Mouse (Mus musculus) neural tube, embryonic 14.5 days (tissue): ENCODE measurements around the gene Apbb2. TPM values are rescaled to one million over a fixed set of nuclear protein-coding genes. Genes with fewer than 3 reads are reported as not detected.

ENCODE experiments used
- ATAC-seq: fragments of 200-750 bp; cut with Nextera tagmentation; 2 replicates; pipeline ENCODE4 v1.8.0; 2017; ENCODE audit warnings: low read depth, mild to moderate bottlenecking, moderate TSS enrichment, moderate library complexity
- H3K27ac ChIP-seq: fragments of 300-500 bp; sonication (generic); 2 replicates; pipeline ENCODE4 v1.5.1; 2014; ENCODE audit warnings: low read depth, mild to moderate bottlenecking, control low read depth, low read length, moderate library complexity, mixed read lengths
- H3K27me3 ChIP-seq: fragments of 300-500 bp; sonication (generic); 2 replicates; pipeline ENCODE4 v1.6.1; 2014; ENCODE audit warnings: low read length; ENCODE audit not compliant: control insufficient read depth, insufficient read depth
- H3K36me3 ChIP-seq: fragments of 300-500 bp; sonication (generic); 2 replicates; pipeline ENCODE4 v1.6.1; 2014; ENCODE audit warnings: low read length, mixed read lengths; ENCODE audit not compliant: control insufficient read depth, insufficient read depth
- H3K4me1 ChIP-seq: fragments of 300-500 bp; sonication (generic); 2 replicates; pipeline ENCODE4 v1.6.1; 2014; ENCODE audit warnings: low read length; ENCODE audit not compliant: control insufficient read depth, insufficient read depth
- H3K4me2 ChIP-seq: fragments of 300-500 bp; sonication (generic); 2 replicates; pipeline ENCODE4 v1.6.1; 2014; ENCODE audit warnings: mild to moderate bottlenecking, low read depth, low read length, control low read depth
- H3K4me3 ChIP-seq: fragments of 300-500 bp; sonication (generic); 2 replicates; pipeline ENCODE4 v1.5.1; 2014; ENCODE audit warnings: low read depth, low read length, control low read depth, mixed read lengths
- H3K9ac ChIP-seq: fragments of 300-500 bp; sonication (generic); replicated peaks from 2 replicates; pipeline ENCODE4 v1.6.1; 2014; ENCODE audit warnings: low read depth, mild to moderate bottlenecking, control low read depth, low read length, mixed read lengths
- H3K9me3 ChIP-seq: fragments of 300-500 bp; sonication (generic); 2 replicates; pipeline ENCODE4 v1.6.1; 2016; ENCODE audit warnings: low read length; ENCODE audit not compliant: control insufficient read depth
- WGBS: fragments of 180-500 bp; shearing (Covaris S2); extraction: QIAGEN DNeasy Blood & Tissue Kit; methylation state at CpG from one replicate; pipeline ENCODE4 v1.1.7; 2014; 5-methylcytosine and 5-hydroxymethylcytosine counted together
- polyA plus RNA-seq: library from polyadenylated mRNA; unstranded; fragments of >200 nt; fragmentation: Nextera tagmentation; extraction: Ambion mirVana; gene quantifications from 2 replicates; pipeline ENCODE4 v1.2.1, GENCODE M21; 2014

Apbb2 gene
- polyA plus RNA-seq, 1 experiment from 2014 or later, result 132 TPM

- no peak overlapping the region for H3K4me3 ChIP-seq
- no peaks in the 10 kb centered on the region for H3K36me3 ChIP-seq
- H3K4me2 ChIP-seq, result no peak overlapping the region
- no peak overlapping the region for H3K9ac ChIP-seq
- ATAC-seq, result no peak
- no peaks in the 10 kb centered on the region for H3K9me3 ChIP-seq
- peaks cover 25% of the 10 kb centered on the region for H3K4me1 ChIP-seq
- H3K27me3 ChIP-seq, result no peaks in the 10 kb centered on the region
- WGBS, result 92% methylated on average over 10 of the region's 10 CpGs
- no peak overlapping the region for H3K27ac ChIP-seq
These were observed 10.8 kb downstream of the Apbb2 start for GRCm38 (mm10) chr5:66607801-66608200.

GRCm38 (mm10) chr5:66607201-66607600, 11.4 kb downstream of the Apbb2 start:
- no peaks in the 10 kb centered on the region for H3K9me3 ChIP-seq
- no peak overlapping the region for H3K4me2 ChIP-seq
- no peaks in the 10 kb centered on the region for H3K36me3 ChIP-seq
- 90% methylated on average over 4 of the region's 4 CpGs for WGBS
- no peak for ATAC-seq
- H3K27ac ChIP-seq, result no peak overlapping the region
- no peaks in the 10 kb centered on the region for H3K27me3 ChIP-seq
- H3K4me3 ChIP-seq, result no peak overlapping the region
- no peak overlapping the region for H3K9ac ChIP-seq
- peaks cover 25% of the 10 kb centered on the region for H3K4me1 ChIP-seq

GRCm38 (mm10) chr5:66605636-66606035, 12.9 kb downstream of the Apbb2 start:
- H3K4me1 ChIP-seq, result peaks cover 20% of the 10 kb centered on the region
- 95% methylated on average over 11 of the region's 11 CpGs for WGBS
- no peak for ATAC-seq

GRCm38 (mm10) chr5:66604423-66604822, 14.2 kb downstream of the Apbb2 start:
- H3K4me3 ChIP-seq, result no peak overlapping the region
- ATAC-seq, result no peak
- H3K4me2 ChIP-seq, result no peak overlapping the region
- H3K4me1 ChIP-seq, result peaks cover 14% of the 10 kb centered on the region
- H3K27me3 ChIP-seq, result no peaks in the 10 kb centered on the region
- no peak overlapping the region for H3K9ac ChIP-seq
- no peaks in the 10 kb centered on the region for H3K9me3 ChIP-seq
- no peak overlapping the region for H3K27ac ChIP-seq
- WGBS, result 90% methylated on average over 4 of the region's 4 CpGs
- no peaks in the 10 kb centered on the region for H3K36me3 ChIP-seq

More at GRCm38 (mm10) chr5:66605636-66606035, 12.9 kb downstream of the Apbb2 start:
- H3K9ac ChIP-seq, result no peak overlapping the region
- H3K9me3 ChIP-seq, result no peaks in the 10 kb centered on the region
- H3K27me3 ChIP-seq, result no peaks in the 10 kb centered on the region
- no peak overlapping the region for H3K27ac ChIP-seq
- no peak overlapping the region for H3K4me2 ChIP-seq
- no peaks in the 10 kb centered on the region for H3K36me3 ChIP-seq
- H3K4me3 ChIP-seq, result no peak overlapping the region

GRCm38 (mm10) chr5:66603746-66604145, 14.8 kb downstream of the Apbb2 start:
- H3K36me3 ChIP-seq, result no peaks in the 10 kb centered on the region
- H3K27ac ChIP-seq, result no peak overlapping the region
- H3K27me3 ChIP-seq, result no peaks in the 10 kb centered on the region
- ATAC-seq, result no peak
- H3K4me1 ChIP-seq, result peaks cover 10% of the 10 kb centered on the region; the same call in 1 of the 2 replicates
- no peak overlapping the region for H3K9ac ChIP-seq
- WGBS, result 58% methylated on average over 8 of the region's 8 CpGs
- no peak overlapping the region for H3K4me2 ChIP-seq
- no peaks in the 10 kb centered on the region for H3K9me3 ChIP-seq
- H3K4me3 ChIP-seq, result no peak overlapping the region

GRCm38 (mm10) chr5:66603223-66603622, 15.4 kb downstream of the Apbb2 start:
- no peak for ATAC-seq
- no peaks in the 10 kb centered on the region for H3K36me3 ChIP-seq
- H3K27ac ChIP-seq, result no peak overlapping the region
- H3K9ac ChIP-seq, result no peak overlapping the region
- WGBS, result 42% methylated on average over 7 of the region's 7 CpGs
- H3K4me2 ChIP-seq, result no peak overlapping the region
- H3K4me3 ChIP-seq, result no peak overlapping the region
- H3K9me3 ChIP-seq, result no peaks in the 10 kb centered on the region
- H3K27me3 ChIP-seq, result no peaks in the 10 kb centered on the region
- peaks cover 10% of the 10 kb centered on the region; the same call in 1 of the 2 replicates for H3K4me1 ChIP-seq

GRCm38 (mm10) chr5:66602287-66602820, 16.2 kb downstream of the Apbb2 start:
- Histone ChIP-seq H3K4me3 (no peak overlapping the region), H3K27ac (no peak overlapping the region), H3K27me3 (no peaks in the 10 kb centered on the region), H3K36me3 (no peaks in the 10 kb centered on the region), H3K4me1 (peaks cover 10% of the 10 kb centered on the region; the same call in 1 of the 2 replicates), H3K9me3 (no peaks in the 10 kb centered on the region), H3K4me2 (no peak overlapping the region), H3K9ac (no peak overlapping the region)
- ATAC-seq, result no peak
- 26% methylated on average over 9 of the region's 9 CpGs for WGBS

GRCm38 (mm10) chr5:66600415-66600814, 18.2 kb downstream of the Apbb2 start:
- 89% methylated on average over 8 of the region's 8 CpGs for WGBS
- no peak overlapping the region for H3K27ac ChIP-seq
- H3K27me3 ChIP-seq, result no peaks in the 10 kb centered on the region
- H3K36me3 ChIP-seq, result no peaks in the 10 kb centered on the region
- H3K9me3 ChIP-seq, result no peaks in the 10 kb centered on the region
- no peak for ATAC-seq
- peaks cover 10% of the 10 kb centered on the region; the same call in 1 of the 2 replicates for H3K4me1 ChIP-seq
- H3K4me3 ChIP-seq, result no peak overlapping the region
- H3K4me2 ChIP-seq, result no peak overlapping the region
- H3K9ac ChIP-seq, result no peak overlapping the region

- H3K4me3 ChIP-seq, result no peak overlapping the region
- H3K4me2 ChIP-seq, result no peak overlapping the region
- no peak overlapping the region for H3K9ac ChIP-seq
- H3K36me3 ChIP-seq, result no peaks in the 10 kb centered on the region
- no peak overlapping the region for H3K27ac ChIP-seq
- WGBS, result 86% methylated on average over 9 of the region's 9 CpGs
- H3K9me3 ChIP-seq, result no peaks in the 10 kb centered on the region
- H3K4me1 ChIP-seq, result peaks cover 10% of the 10 kb centered on the region; the same call in 1 of the 2 replicates
- no peaks in the 10 kb centered on the region for H3K27me3 ChIP-seq
- ATAC-seq, result no peak
These were observed 18.7 kb downstream of the Apbb2 start for GRCm38 (mm10) chr5:66599888-66600287.
